Mouse (Mus musculus) cerebellum, adult 2 months (tissue): ENCODE data around the gene Frmd4a. TPM values are rescaled to one million over a fixed set of nuclear protein-coding genes. Genes with fewer than 3 reads are reported as not detected.
A peak's percentile ranks its signal among the peaks of the same experiment; 100 is the strongest.

Experiments
- DNase-seq, 2 experiments: peaks; one replicate each; pipeline ENCODE4 v3.0.0; 2021
- H3K27ac ChIP-seq: fragments of 200-500 bp; 2 replicates; pipeline ENCODE4 v1.5.1; 2012; ENCODE audit warnings: low read length, control low read depth, inconsistent platforms; ENCODE audit not compliant: insufficient read depth
- H3K27me3 ChIP-seq: fragments of 200-500 bp; 2 replicates; pipeline ENCODE4 v1.6.1; 2012; ENCODE audit warnings: inconsistent platforms, mild to moderate bottlenecking, low read length, moderate library complexity; ENCODE audit not compliant: control insufficient read depth, insufficient read depth
- H3K4me1 ChIP-seq: fragments of 200-500 bp; 2 replicates; pipeline ENCODE4 v1.6.1; 2011; ENCODE audit warnings: low read length; ENCODE audit not compliant: control insufficient read depth, insufficient read depth
- H3K4me3 ChIP-seq: fragments of 200-500 bp; replicated peaks from 2 replicates; pipeline ENCODE3; 2011; ENCODE audit warnings: mild to moderate bottlenecking, low read depth, low read length, control low read depth; ENCODE audit not compliant: insufficient read depth
- CTCF ChIP-seq: fragments of 200-500 bp; IDR thresholded peaks from 2 replicates; pipeline ENCODE4 v1.5.1; 2011; ENCODE audit warnings: low read depth, mild to moderate bottlenecking, control low read depth, low read length, moderate library complexity, borderline replicate concordance; ENCODE audit not compliant: insufficient read depth
- POLR2A ChIP-seq: fragments of 200-500 bp; IDR thresholded peaks from 2 replicates; pipeline ENCODE4 v1.6.1; 2011; ENCODE audit warnings: low read length, control low read depth, borderline replicate concordance; ENCODE audit not compliant: insufficient read depth
- WGBS: fragments of 180-500 bp; shearing (Covaris S2); methylation state at CpG from one replicate; pipeline ENCODE4 v1.1.7; 2018; 5-methylcytosine and 5-hydroxymethylcytosine counted together
- polyA plus RNA-seq: library from polyadenylated mRNA; depleted of rRNA; stranded (reverse); fragments of >200 nt; gene quantifications from 2 replicates; pipeline ENCODE4 v1.2.3, GENCODE M21; 2012

Frmd4a gene
- polyA plus RNA-seq, 1 experiment, result 33.6 TPM

GRCm38 (mm10) chr2:4499916-4500315 is 482.4 kb downstream of the Frmd4a start:
- Histone ChIP-seq H3K27me3 (no peaks in the 10 kb centered on the region), H3K4me1 (no peaks in the 10 kb centered on the region; the same call in 1 of the 2 replicates), H3K4me3 (no peak overlapping the region), H3K27ac (no peak overlapping the region)
- DNase-seq, result no peak
- 90% methylated on average over 9 of the region's 9 CpGs for WGBS
- TF ChIP-seq POLR2A (no peak), CTCF (no peak)

GRCm38 (mm10) chr2:4501257-4502027 is 483.9 kb downstream of the Frmd4a start:
- 71% methylated on average over 15 of the region's 15 CpGs for WGBS
- no peak for DNase-seq

GRCm38 (mm10) chr2:4504413-4504812 is 486.9 kb downstream of the Frmd4a start:
- H3K4me1 ChIP-seq, result no peaks in the 10 kb centered on the region; the same call in 1 of the 2 replicates
- TF ChIP-seq POLR2A (no peak), CTCF (no peak)
- WGBS, result 24% methylated on average over 10 of the region's 10 CpGs
- no peak overlapping the region for H3K4me3 ChIP-seq
- DNase-seq, result peak in 1 of 2 experiments; percentile 33
- H3K27ac ChIP-seq, result no peak overlapping the region
- H3K27me3 ChIP-seq, result no peaks in the 10 kb centered on the region

More at GRCm38 (mm10) chr2:4501257-4502027, 483.9 kb downstream of the Frmd4a start:
- H3K27ac ChIP-seq, result no peak overlapping the region
- H3K4me1 ChIP-seq, result no peaks in the 10 kb centered on the region; the same call in 1 of the 2 replicates
- no peak overlapping the region for H3K4me3 ChIP-seq
- H3K27me3 ChIP-seq, result no peaks in the 10 kb centered on the region
- no peak for TF ChIP-seq CTCF
- no peak for TF ChIP-seq POLR2A

GRCm38 (mm10) chr2:4505695-4506094 is 488.2 kb downstream of the Frmd4a start:
- H3K27me3 ChIP-seq, result no peaks in the 10 kb centered on the region
- DNase-seq, result no peak
- H3K27ac ChIP-seq, result no peak overlapping the region
- no peaks in the 10 kb centered on the region; the same call in 1 of the 2 replicates for H3K4me1 ChIP-seq
- WGBS, result 97% methylated on average over 4 of the region's 4 CpGs
- H3K4me3 ChIP-seq, result no peak overlapping the region
- TF ChIP-seq CTCF (no peak), POLR2A (no peak)

GRCm38 (mm10) chr2:4506659-4507058 is 489.1 kb downstream of the Frmd4a start:
- TF ChIP-seq POLR2A, result no peak
- Histone ChIP-seq H3K27ac (no peak overlapping the region), H3K4me3 (no peak overlapping the region), H3K4me1 (no peaks in the 10 kb centered on the region), H3K27me3 (no peaks in the 10 kb centered on the region)
- WGBS, result 93% methylated on average over 9 of the region's 9 CpGs
- DNase-seq, result no peak

- DNase-seq, result no peak
- WGBS, result 83% methylated on average over 13 of the region's 13 CpGs
- no peaks in the 10 kb centered on the region; the same call in 1 of the 2 replicates for H3K27me3 ChIP-seq
- no peak for TF ChIP-seq POLR2A
- no peak for TF ChIP-seq CTCF
- H3K27ac ChIP-seq, result no peak overlapping the region
- no peak overlapping the region for H3K4me3 ChIP-seq
- no peaks in the 10 kb centered on the region for H3K4me1 ChIP-seq
Measured at GRCm38 (mm10) chr2:4507887-4508615, 490.5 kb downstream of the Frmd4a start.

GRCm38 (mm10) chr2:4508959-4509615 is 491.6 kb downstream of the Frmd4a start:
- H3K4me1 ChIP-seq, result no peaks in the 10 kb centered on the region
- DNase-seq, result no peak
- no peak overlapping the region for H3K4me3 ChIP-seq
- no peak for TF ChIP-seq CTCF
- TF ChIP-seq POLR2A, result no peak
- no peaks in the 10 kb centered on the region; the same call in 1 of the 2 replicates for H3K27me3 ChIP-seq
- H3K27ac ChIP-seq, result no peak overlapping the region
- 33% methylated on average over 10 of the region's 10 CpGs for whole genome bisulfite sequencing
